Mouse (Mus musculus) gonadal fat pad, adult 2 months (tissue): Measurements from ENCODE around the gene Nfkbib. TPM values are rescaled to one million over a fixed set of nuclear protein-coding genes. Genes with fewer than 3 reads are reported as not detected.

Source experiments
- DNase-seq: peaks from one replicate; pipeline ENCODE4 v3.0.0-alpha.2; 2012; ENCODE audit warnings: low read depth
- polyA plus RNA-seq: library from polyadenylated mRNA; depleted of rRNA; stranded (reverse); fragments of >200 nt; gene quantifications from 2 replicates; pipeline ENCODE4 v1.2.3, GENCODE M21; 2012; rRNA removed

The Nfkbib gene
- polyA plus RNA-seq, 1 experiment = 39.2 TPM

- no peak for DNase-seq
Observed at GRCm38 (mm10) chr7:28717726-28718125, 49.6 kb downstream of the Nfkbib start.

- DNase-seq = no peak
Observed at GRCm38 (mm10) chr7:28716590-28717281, 50.6 kb downstream of the Nfkbib start, which contains the start of gene Fbxo17. Fbxo17 (plus strand) TSS chr7:28716804.

- DNase-seq = no peak
Observed at GRCm38 (mm10) chr7:28715598-28715997, 51.7 kb downstream of the Nfkbib start.

- DNase-seq = no peak
Observed at GRCm38 (mm10) chr7:28714667-28715066, 52.6 kb downstream of the Nfkbib start.

GRCm38 (mm10) chr7:28710962-28711361, 56.4 kb downstream of the Nfkbib start:
- no peak for DNase-seq

- DNase-seq = no peak
Observed at GRCm38 (mm10) chr7:28709454-28709853, 57.9 kb downstream of the Nfkbib start.

Other genes starting within 250 kb of the Nfkbib start
- not detected in 2 replicates for gene Ifnl3, start 244.7 kb downstream of the Nfkbib start, polyA plus RNA-seq
- 0.86 and 6.9 TPM in 2 replicates for gene Sycn, start 226.6 kb downstream of the Nfkbib start, polyA plus RNA-seq
- gene Nccrp1, start 220.3 kb downstream of the Nfkbib start, polyA plus RNA-seq = 0.23 and 0.65 TPM in 2 replicates
- 72.6 and 88.2 TPM in 2 replicates for gene Samd4b, start 169.4 kb downstream of the Nfkbib start, polyA plus RNA-seq
- gene Pak4, start 169.3 kb downstream of the Nfkbib start, polyA plus RNA-seq = 33.8 and 43.6 TPM in 2 replicates
- 0.37 TPM in 1 of 2 replicates, not detected in the other for gene Acp7, start 136.2 kb downstream of the Nfkbib start, polyA plus RNA-seq
- gene Fbxo27, start 74.7 kb downstream of the Nfkbib start, polyA plus RNA-seq = 2.4 and 3.1 TPM in 2 replicates
- 1.5 and 1.6 TPM in 2 replicates for gene Fbxo17, start 50.7 kb downstream of the Nfkbib start, polyA plus RNA-seq
- gene Mrps12, start 25.7 kb downstream of the Nfkbib start, polyA plus RNA-seq = 56.6 and 58.3 TPM in 2 replicates
- gene Sars2, start 25.5 kb downstream of the Nfkbib start, polyA plus RNA-seq = 12.5 and 16.1 TPM in 2 replicates
- not detected in 2 replicates for gene Ccer2, start 11.3 kb downstream of the Nfkbib start, polyA plus RNA-seq
- gene Sirt2, start 777 bp downstream of the Nfkbib start, polyA plus RNA-seq = 88.4 and 92.4 TPM in 2 replicates
- 2.7 and 3.7 TPM in 2 replicates for gene Rinl, start 21.5 kb upstream of the Nfkbib start, polyA plus RNA-seq
- gene Hnrnpl, start 41.0 kb upstream of the Nfkbib start, polyA plus RNA-seq = 298 and 302 TPM in 2 replicates
- gene Ech1, start 57.7 kb upstream of the Nfkbib start, polyA plus RNA-seq = 508 and 671 TPM in 2 replicates
- gene Lgals4, start 66.3 kb upstream of the Nfkbib start, polyA plus RNA-seq = 21.7 and 30.4 TPM in 2 replicates
- 11.2 and 12.3 TPM in 2 replicates for gene Lgals7, start 96.3 kb upstream of the Nfkbib start, polyA plus RNA-seq
- 0.28 and 0.42 TPM in 2 replicates for gene Capn12, start 113.9 kb upstream of the Nfkbib start, polyA plus RNA-seq
- 311 and 323 TPM in 2 replicates for gene Actn4, start 194.8 kb upstream of the Nfkbib start, polyA plus RNA-seq
- gene Eif3k, start 214.4 kb upstream of the Nfkbib start, polyA plus RNA-seq = 309 and 336 TPM in 2 replicates
- gene Map4k1, start 214.5 kb upstream of the Nfkbib start, polyA plus RNA-seq = 6.2 and 6.6 TPM in 2 replicates